Mouse (Mus musculus): Measurements from ENCODE around the gene Fubp1. TPM values are rescaled to one million over a fixed set of nuclear protein-coding genes. Genes with fewer than 3 reads are reported as not detected.

Gene Fubp1
- 238 to 270 TPM (median 247 TPM) in 4 replicates for total RNA-seq (2023; ENCODE audit: inconsistent age)

GRCm38 (mm10) chr3:152209967-152210634 is at the start of gene Fubp1, which contains the start of gene Dnajb4:
Fubp1 (plus strand) TSS chr3:152210422.
Dnajb4 (minus strand) TSS chr3:152210302.

DNA sequence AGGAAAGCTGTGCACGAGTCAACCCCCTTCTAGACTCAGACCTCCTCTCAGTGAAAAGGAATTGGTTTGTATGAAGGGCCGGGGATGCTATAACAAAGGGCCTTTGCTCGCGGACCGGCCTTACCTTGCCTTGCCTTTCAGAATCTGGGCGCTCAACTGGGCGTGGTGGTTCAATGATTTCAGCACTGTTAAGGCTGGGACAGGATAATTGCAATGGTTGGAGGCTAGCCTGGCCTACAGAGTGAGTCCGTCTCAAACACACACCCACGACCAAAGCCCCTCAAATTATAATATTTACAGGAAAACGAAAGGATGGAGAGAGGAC is 44.2 kb upstream of the Fubp1 start, which contains the start of gene Gipc2:
Gene Gipc2 (minus strand): TSS at position 132 of the 325 bp plus-strand sequence.

GRCm38 (mm10) chr3:152266036-152266421 is 55.8 kb downstream of the Fubp1 start, which contains the start of gene Nexn:
Nexn (minus strand) TSS chr3:152266350.

Other genes with a start within 250 kb of the Fubp1 start
- gene Gipc2, start 44.2 kb upstream of the Fubp1 start, total RNA-seq (2023; ENCODE audit: inconsistent age) = not detected in 4 replicates
- gene Dnajb4, start 120 bp upstream of the Fubp1 start, total RNA-seq (2023; ENCODE audit: inconsistent age) = 55.8 to 62.9 TPM (median 58.8 TPM) in 4 replicates
- gene Nexn, start 55.9 kb downstream of the Fubp1 start, total RNA-seq (2023; ENCODE audit: inconsistent age) = not detected in 4 replicates
- 25.9 to 30.4 TPM (median 26.8 TPM) in 4 replicates for gene Miga1, start 130.0 kb downstream of the Fubp1 start, total RNA-seq (2023; ENCODE audit: inconsistent age)
- gene Usp33, start 136.1 kb downstream of the Fubp1 start, total RNA-seq (2023; ENCODE audit: inconsistent age) = 62.7 to 77.5 TPM (median 72.6 TPM) in 4 replicates
- 55.6 to 66.8 TPM (median 59.2 TPM) in 4 replicates for gene Zzz3, start 185.1 kb downstream of the Fubp1 start, total RNA-seq (2023; ENCODE audit: inconsistent age)

All from B cell, adult (primary cell).